Mouse (Mus musculus) G1E (cell line): Measurements from ENCODE around the gene Gm10681.
"Not testable (repeated sequence)": the region's sequence is repeated elsewhere in the genome, so short reads cannot be mapped to it uniquely, and the experiment has no call there.

Source experiments
- CTCF ChIP-seq: IDR thresholded peaks from 2 replicates; pipeline ENCODE4 v1.5.1; 2012; ENCODE audit warnings: low read depth, low read length, inconsistent platforms, mixed read lengths
- GATA2 ChIP-seq: IDR thresholded peaks from 2 replicates; pipeline ENCODE4 v1.6.1; 2012; ENCODE audit warnings: low read depth, low read length, inconsistent platforms, borderline replicate concordance
- POLR2AphosphoS5 ChIP-seq: IDR thresholded peaks from 2 replicates; pipeline ENCODE4 v1.6.1; 2012; ENCODE audit warnings: low read depth, low read length, inconsistent platforms; ENCODE audit not compliant: insufficient replicate concordance
- TAL1 ChIP-seq: conservative IDR thresholded peaks from 2 replicates; pipeline ENCODE4 v1.6.1; 2012; ENCODE audit warnings: low read depth, low read length, inconsistent platforms, mixed read lengths

DNA sequence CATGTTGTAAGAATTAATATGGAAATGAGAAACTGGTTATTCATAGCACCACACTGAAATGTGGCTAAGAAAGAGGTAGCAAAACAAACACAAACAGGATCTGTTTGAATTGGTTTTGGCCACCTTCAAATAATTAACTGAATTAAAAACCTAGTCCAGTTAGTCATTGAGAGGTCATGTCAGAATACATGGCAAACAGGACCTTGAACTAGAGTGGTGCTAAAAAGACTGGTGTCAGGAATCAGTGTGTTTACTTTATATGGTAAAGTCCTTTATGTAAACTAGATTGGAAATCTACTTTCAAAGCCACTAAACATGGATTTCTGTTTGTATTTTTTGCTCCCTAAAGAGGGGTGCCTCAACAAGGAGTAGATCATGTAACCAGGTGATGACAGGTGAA lies 63.6 kb downstream of the Gm10681 start:
- not testable (repeated sequence) for TF ChIP-seq TAL1, CTCF, POLR2AphosphoS5, GATA2
